Mouse (Mus musculus): Measurements from ENCODE around the gene Stard7.

GRCm38 (mm10) chr2:127255294-127255693, 14.7 kb upstream of the Stard7 start:
- no peak for TF ChIP-seq EP300 (IDR thresholded peaks at IDR 0.05)
- no peak for TF ChIP-seq CTCF (IDR thresholded peaks at IDR 0.05)
